Mouse (Mus musculus): ENCODE measurements around the gene Fcgr3. TPM values are rescaled to one million over a fixed set of nuclear protein-coding genes. Genes with fewer than 3 reads are reported as not detected.
"Not testable (repeated sequence)": the region's sequence is repeated elsewhere in the genome, so short reads cannot be mapped to it uniquely, and the experiment has no call there.

Fcgr3 gene
- polyA plus RNA-seq (2014; fragmentation: Nextera tagmentation; extraction: Ambion mirVana), result 2.5 and 8.3 TPM in 2 replicates

DNA sequence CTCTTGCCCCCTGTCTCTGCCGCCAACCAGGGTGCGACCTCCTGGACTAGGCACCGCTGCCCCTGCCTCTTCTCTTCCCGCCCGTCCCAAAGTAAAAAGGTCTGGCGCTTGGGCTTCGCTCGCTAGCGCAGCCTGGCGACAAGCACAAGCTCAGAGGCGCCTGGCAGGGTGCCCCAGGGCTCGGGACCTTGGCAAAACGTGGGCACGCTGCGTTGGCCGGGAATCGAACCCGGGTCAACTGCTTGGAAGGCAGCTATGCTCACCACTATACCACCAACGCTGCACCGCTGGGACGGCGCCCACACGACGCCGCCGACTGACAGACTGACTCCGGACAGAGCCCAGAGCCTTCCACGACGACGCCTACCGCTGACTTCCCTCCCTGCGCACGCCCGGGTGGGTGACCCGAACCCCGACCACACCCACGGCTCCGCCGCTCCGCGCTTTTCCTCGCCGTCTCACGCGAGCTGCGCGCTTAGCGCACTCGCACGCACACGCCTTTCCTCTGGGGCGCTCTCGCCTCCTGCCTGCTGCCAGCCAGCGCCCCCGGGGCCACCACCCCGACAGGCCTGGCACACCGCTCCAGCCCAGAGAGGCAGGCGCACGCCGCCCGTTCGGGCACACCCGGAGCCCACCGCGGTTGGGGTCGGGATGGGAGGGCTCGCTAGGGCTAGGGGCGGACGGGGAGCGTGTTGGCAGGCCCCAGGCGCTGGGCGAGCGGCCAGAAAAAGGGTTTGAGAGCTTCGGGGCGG, at the start of gene Fcgr3:
TSS of gene Fcgr3 (minus strand) at position 445 of the 752 bp plus-strand sequence.
- H3K27ac ChIP-seq (replicated peaks; ENCODE audit: low read depth, low read length); H3K9ac ChIP-seq (replicated peaks; ENCODE audit: low read length); H3K9me3 ChIP-seq (ENCODE audit: control insufficient read depth, low read length); H3K4me1 ChIP-seq (ENCODE audit: control insufficient read depth, insufficient read depth, low read length); H3K36me3 ChIP-seq (ENCODE audit: control insufficient read depth, insufficient read depth, low read length): not testable (repeated sequence)
- ATAC-seq (ENCODE audit: low FRiP score, low TSS enrichment) (peak; percentile 62), DNase-seq (peak; percentile 76)
- Histone ChIP-seq H3K4me3 (replicated peaks; ENCODE audit: low read depth, low read length) (peak within 1 kb of the TSS; percentile 34), H3K27me3 (ENCODE audit: control insufficient read depth, insufficient read depth, low read length) (peaks cover 28% of the 10 kb centered on the region), H3K4me2 (ENCODE audit: low read length) (peak within 1 kb of the TSS; percentile 49)
- WGBS, result 1% methylated on average over 41 of the region's 75 CpGs

DNA sequence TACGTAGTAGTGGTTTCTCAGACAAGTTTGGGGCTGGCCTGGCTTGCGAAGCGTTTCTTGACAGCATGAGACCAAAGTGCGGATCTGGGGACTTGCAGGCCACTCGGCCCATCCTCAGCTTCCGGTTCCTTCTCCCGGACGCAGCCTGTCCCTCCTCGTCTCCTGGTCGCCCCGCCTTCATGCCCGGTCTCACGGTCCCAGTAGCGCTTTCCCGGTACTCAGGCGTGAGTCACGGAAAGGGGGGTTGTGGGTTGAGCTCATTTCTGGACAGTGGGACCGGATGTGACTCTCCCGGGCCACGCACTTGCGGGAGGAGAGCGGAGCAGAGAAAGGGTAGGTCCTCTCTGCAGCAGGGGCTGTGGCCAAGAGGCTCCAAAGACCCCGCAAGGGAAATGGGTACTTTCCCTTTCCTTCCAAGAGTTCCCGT, 49.2 kb upstream of the Fcgr3 start, which contains the start of gene Cfap126:
TSS of gene Cfap126 (plus strand) at position 46 of the 427 bp plus-strand sequence.
- ATAC-seq (ENCODE audit: low FRiP score, low TSS enrichment) (no peak), DNase-seq (peak; percentile 59)
- Histone ChIP-seq H3K9me3 (ENCODE audit: control insufficient read depth, low read length) (no peaks in the 10 kb centered on the region), H3K27me3 (ENCODE audit: control insufficient read depth, insufficient read depth, low read length) (no peaks in the 10 kb centered on the region), H3K36me3 (ENCODE audit: control insufficient read depth, insufficient read depth, low read length) (no peaks in the 10 kb centered on the region), H3K4me3 (replicated peaks; ENCODE audit: low read depth, low read length) (peak within 1 kb of the TSS; percentile 44), H3K9ac (replicated peaks; ENCODE audit: low read length) (peak within 1 kb of the TSS; percentile 45), H3K4me2 (ENCODE audit: low read length) (peak within 1 kb of the TSS; percentile 77), H3K27ac (replicated peaks; ENCODE audit: low read depth, low read length) (no peak within 1 kb of the TSS; the same call in 1 of the 2 replicates), H3K4me1 (ENCODE audit: control insufficient read depth, insufficient read depth, low read length) (no peaks in the 10 kb centered on the region)
- under 1% methylated on average over 24 of the region's 24 CpGs for WGBS

DNA sequence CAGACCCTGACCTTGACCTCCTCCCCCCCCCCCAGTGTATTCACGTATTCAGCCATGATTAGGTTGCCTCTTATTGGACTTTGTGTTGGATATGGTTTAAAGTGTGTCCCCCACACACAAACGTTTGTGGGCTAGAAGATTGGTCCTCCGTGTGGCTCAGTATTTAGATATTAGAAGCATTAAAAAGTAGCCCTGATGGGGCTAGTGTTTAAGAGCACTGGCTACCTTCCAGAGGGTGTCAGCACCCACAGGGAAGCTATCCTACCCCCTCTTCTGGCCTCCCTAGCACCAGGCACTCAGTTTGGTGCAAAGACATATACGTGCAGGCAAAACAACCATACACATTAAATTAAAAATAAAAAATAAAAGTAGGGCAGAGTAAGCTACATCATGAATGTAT, 48.3 kb upstream of the Fcgr3 start:
- WGBS, result 84% methylated on average over 4 of the region's 4 CpGs

DNA sequence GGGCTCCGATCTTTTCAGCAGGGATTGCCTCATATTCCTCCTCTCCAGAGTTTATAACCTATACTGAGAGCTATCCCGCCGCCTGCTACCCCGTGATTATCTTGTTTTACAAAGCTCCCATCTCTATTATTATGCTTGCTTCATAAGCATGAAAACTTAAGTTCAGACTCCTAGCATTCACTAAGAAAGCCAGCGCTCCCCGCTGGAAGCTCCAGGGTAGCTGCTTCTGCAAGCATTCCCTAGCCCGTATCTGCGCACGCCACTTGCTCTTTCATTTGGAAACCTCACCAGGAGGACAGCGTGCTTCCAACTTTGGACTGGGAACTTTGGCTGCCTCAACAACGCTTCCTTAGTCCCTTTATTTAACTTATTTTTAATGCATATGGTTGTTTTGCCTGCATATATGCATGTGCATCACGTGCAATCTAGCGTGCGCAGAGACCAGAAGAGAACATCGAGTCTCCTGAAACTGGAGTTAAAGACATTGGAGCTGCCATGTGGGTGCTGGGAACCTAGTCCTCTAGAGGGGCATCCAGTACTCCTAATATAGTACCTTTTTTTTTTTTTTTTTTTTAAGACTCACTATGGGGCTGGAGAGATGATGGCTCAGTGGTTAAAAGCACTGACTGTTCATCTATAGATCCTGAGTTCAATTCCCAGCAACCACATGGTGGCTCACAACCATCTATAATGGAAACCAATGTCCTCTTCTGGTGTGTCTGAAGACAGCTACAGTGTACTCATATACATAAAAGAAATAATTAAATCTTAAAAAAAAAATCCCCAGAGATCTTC, 47.2 kb upstream of the Fcgr3 start:
- 2% methylated on average over 15 of the region's 15 CpGs for WGBS
- H3K4me3 ChIP-seq (replicated peaks; ENCODE audit: low read depth, low read length), result peak overlapping the region; percentile 51
- ATAC-seq (ENCODE audit: low FRiP score, low TSS enrichment) (no peak), DNase-seq (peak; percentile 60)
- H3K4me1 ChIP-seq (ENCODE audit: control insufficient read depth, insufficient read depth, low read length), result no peaks in the 10 kb centered on the region
- H3K9me3 ChIP-seq (ENCODE audit: control insufficient read depth, low read length), result no peaks in the 10 kb centered on the region
- peak overlapping the region; percentile 37; the same call in 1 of the 2 replicates for H3K9ac ChIP-seq (replicated peaks; ENCODE audit: low read length)
- H3K36me3 ChIP-seq (ENCODE audit: control insufficient read depth, insufficient read depth, low read length), result no peaks in the 10 kb centered on the region
- no peak overlapping the region for H3K27ac ChIP-seq (replicated peaks; ENCODE audit: low read depth, low read length)
- peak overlapping the region; percentile 55 for H3K4me2 ChIP-seq (ENCODE audit: low read length)
- no peaks in the 10 kb centered on the region for H3K27me3 ChIP-seq (ENCODE audit: control insufficient read depth, insufficient read depth, low read length)

More for the DNA sequence above, 48.3 kb upstream of the Fcgr3 start:
- Histone ChIP-seq H3K9ac (replicated peaks; ENCODE audit: low read length) (no peak overlapping the region), H3K27me3 (ENCODE audit: control insufficient read depth, insufficient read depth, low read length) (no peaks in the 10 kb centered on the region), H3K4me2 (ENCODE audit: low read length) (peak overlapping the region; percentile 77), H3K4me3 (replicated peaks; ENCODE audit: low read depth, low read length) (no peak overlapping the region), H3K36me3 (ENCODE audit: control insufficient read depth, insufficient read depth, low read length) (no peaks in the 10 kb centered on the region), H3K27ac (replicated peaks; ENCODE audit: low read depth, low read length) (no peak overlapping the region), H3K4me1 (ENCODE audit: control insufficient read depth, insufficient read depth, low read length) (no peaks in the 10 kb centered on the region), H3K9me3 (ENCODE audit: control insufficient read depth, low read length) (no peaks in the 10 kb centered on the region)
- ATAC-seq (ENCODE audit: low FRiP score, low TSS enrichment), result no peak
- DNase-seq, result no peak

DNA sequence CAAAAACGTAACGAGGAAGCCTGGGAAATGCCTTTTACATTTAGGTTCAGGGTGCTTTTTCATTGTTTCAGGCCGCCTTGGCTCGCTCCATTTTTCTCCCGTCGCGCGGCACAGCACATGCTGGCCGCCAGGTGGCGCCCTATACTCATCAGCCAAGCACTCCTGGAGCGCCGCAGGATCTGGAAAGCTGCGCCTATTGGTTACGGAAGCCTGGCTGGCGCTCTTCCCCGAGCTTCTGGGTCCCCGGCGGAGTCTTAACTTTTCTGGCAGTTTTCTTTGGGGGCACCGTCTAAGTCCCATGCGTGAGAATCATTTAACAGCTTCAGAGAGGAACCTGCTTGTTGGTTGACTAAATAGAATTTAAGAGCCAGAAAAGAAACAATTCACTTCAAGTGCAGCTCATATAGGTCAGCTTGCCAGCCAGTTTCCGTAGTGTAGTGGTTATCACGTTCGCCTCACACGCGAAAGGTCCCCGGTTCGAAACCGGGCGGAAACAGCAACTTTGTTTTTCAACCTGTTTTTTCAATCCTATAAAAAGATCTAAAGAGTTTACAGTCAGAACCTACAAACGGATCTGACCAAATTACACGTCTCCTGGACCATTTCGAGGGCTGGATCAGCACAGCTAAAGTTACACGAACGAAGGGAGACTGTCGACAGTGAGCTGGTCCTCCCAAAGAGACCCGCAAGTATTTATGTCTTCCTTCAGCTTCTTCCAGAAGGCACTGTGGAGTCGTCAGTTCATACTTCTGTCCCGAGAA, 46.5 kb upstream of the Fcgr3 start:
- H3K4me2 ChIP-seq (ENCODE audit: low read length), result peak overlapping the region; percentile 55
- no peaks in the 10 kb centered on the region for H3K4me1 ChIP-seq (ENCODE audit: control insufficient read depth, insufficient read depth, low read length)
- under 1% methylated on average over 38 of the region's 38 CpGs for WGBS
- ATAC-seq (ENCODE audit: low FRiP score, low TSS enrichment) (peak; percentile 92), DNase-seq (peak; percentile 97)
- H3K27me3 ChIP-seq (ENCODE audit: control insufficient read depth, insufficient read depth, low read length), result no peaks in the 10 kb centered on the region
- H3K27ac ChIP-seq (replicated peaks; ENCODE audit: low read depth, low read length), result peak overlapping the region; percentile 80
- no peaks in the 10 kb centered on the region for H3K36me3 ChIP-seq (ENCODE audit: control insufficient read depth, insufficient read depth, low read length)
- H3K9me3 ChIP-seq (ENCODE audit: control insufficient read depth, low read length), result no peaks in the 10 kb centered on the region
- H3K4me3 ChIP-seq (replicated peaks; ENCODE audit: low read depth, low read length), result peak overlapping the region; percentile 51
- H3K9ac ChIP-seq (replicated peaks; ENCODE audit: low read length), result peak overlapping the region; percentile 48

DNA sequence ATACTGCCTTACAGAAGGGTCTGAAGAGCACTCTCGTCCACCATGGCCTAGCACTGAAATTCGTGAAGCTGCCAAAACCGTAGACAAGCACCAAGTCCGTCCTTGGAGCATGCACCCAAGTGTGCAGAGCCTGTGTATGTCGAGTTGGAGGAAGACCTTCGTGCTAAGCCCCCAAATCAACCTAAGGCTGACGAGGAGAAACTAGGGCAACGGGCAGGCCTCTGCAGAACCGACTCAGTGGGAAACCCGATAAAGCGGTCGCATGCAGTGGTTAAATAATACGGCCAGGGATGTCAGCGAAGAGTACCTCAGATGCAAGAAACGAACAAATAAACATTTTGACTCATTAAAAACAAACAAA, 45.9 kb upstream of the Fcgr3 start:
- DNase-seq (no peak), ATAC-seq (ENCODE audit: low FRiP score, low TSS enrichment) (peak; percentile 61)
- Histone ChIP-seq H3K27me3 (ENCODE audit: control insufficient read depth, insufficient read depth, low read length) (no peaks in the 10 kb centered on the region), H3K4me3 (replicated peaks; ENCODE audit: low read depth, low read length) (peak overlapping the region; percentile 51), H3K4me1 (ENCODE audit: control insufficient read depth, insufficient read depth, low read length) (no peaks in the 10 kb centered on the region), H3K27ac (replicated peaks; ENCODE audit: low read depth, low read length) (peak overlapping the region; percentile 80), H3K9ac (replicated peaks; ENCODE audit: low read length) (peak overlapping the region; percentile 48), H3K4me2 (ENCODE audit: low read length) (peak overlapping the region; percentile 55), H3K9me3 (ENCODE audit: control insufficient read depth, low read length) (no peaks in the 10 kb centered on the region), H3K36me3 (ENCODE audit: control insufficient read depth, insufficient read depth, low read length) (no peaks in the 10 kb centered on the region)
- WGBS, result 4% methylated on average over 15 of the region's 15 CpGs

DNA sequence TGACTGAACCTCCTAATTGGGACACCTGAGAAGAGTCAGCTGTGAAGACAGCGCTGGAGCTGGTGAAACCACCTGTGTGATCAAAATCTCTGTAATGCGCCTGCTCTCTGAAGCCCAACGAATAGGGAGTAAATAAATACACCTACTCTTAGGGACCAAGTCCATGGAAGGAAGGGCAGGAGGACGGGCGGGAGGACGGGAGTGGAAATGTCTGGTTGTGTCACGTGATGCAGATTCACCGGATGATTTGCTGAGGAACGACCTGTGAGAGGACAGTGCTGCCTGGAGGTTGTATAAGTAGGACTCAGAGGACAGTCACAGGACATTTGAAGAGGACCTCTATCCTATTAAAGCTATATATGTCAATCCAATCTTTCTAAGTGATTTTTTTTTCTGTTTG, 44.9 kb upstream of the Fcgr3 start:
- H3K4me3 ChIP-seq (replicated peaks; ENCODE audit: low read depth, low read length), result no peak overlapping the region
- no peaks in the 10 kb centered on the region for H3K9me3 ChIP-seq (ENCODE audit: control insufficient read depth, low read length)
- DNase-seq, result no peak
- WGBS, result 37% methylated on average over 9 of the region's 9 CpGs
- H3K36me3 ChIP-seq (ENCODE audit: control insufficient read depth, insufficient read depth, low read length), result no peaks in the 10 kb centered on the region
- H3K9ac ChIP-seq (replicated peaks; ENCODE audit: low read length), result no peak overlapping the region
- H3K4me1 ChIP-seq (ENCODE audit: control insufficient read depth, insufficient read depth, low read length), result no peaks in the 10 kb centered on the region
- ATAC-seq (ENCODE audit: low FRiP score, low TSS enrichment), result no peak
- no peak overlapping the region for H3K27ac ChIP-seq (replicated peaks; ENCODE audit: low read depth, low read length)
- H3K4me2 ChIP-seq (ENCODE audit: low read length), result no peak overlapping the region
- no peaks in the 10 kb centered on the region for H3K27me3 ChIP-seq (ENCODE audit: control insufficient read depth, insufficient read depth, low read length)

DNA sequence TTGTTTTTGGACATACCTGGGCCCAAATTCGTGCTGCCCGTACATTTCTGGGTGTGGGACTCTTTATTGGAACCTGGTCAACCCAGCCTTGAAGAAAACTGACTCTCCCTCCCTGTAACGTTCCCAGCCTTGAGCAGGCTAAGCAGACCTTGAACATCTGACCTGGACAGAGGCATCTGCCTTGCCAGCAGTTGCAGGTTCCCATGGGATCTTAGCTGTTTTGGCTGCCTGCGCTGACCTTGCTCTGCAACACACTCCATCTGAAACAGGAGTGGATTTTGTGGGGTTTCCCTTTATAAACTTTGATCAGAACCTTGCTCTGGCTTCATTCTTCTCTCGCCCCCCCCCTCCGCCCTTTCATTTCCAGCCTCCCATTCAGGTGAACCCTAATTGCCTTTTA, 40.5 kb upstream of the Fcgr3 start:
- DNase-seq (no peak), ATAC-seq (ENCODE audit: low FRiP score, low TSS enrichment) (no peak)
- Histone ChIP-seq H3K27ac (replicated peaks; ENCODE audit: low read depth, low read length) (no peak overlapping the region), H3K9ac (replicated peaks; ENCODE audit: low read length) (no peak overlapping the region), H3K4me3 (replicated peaks; ENCODE audit: low read depth, low read length) (no peak overlapping the region), H3K4me1 (ENCODE audit: control insufficient read depth, insufficient read depth, low read length) (no peaks in the 10 kb centered on the region), H3K9me3 (ENCODE audit: control insufficient read depth, low read length) (no peaks in the 10 kb centered on the region), H3K36me3 (ENCODE audit: control insufficient read depth, insufficient read depth, low read length) (no peaks in the 10 kb centered on the region), H3K4me2 (ENCODE audit: low read length) (no peak overlapping the region), H3K27me3 (ENCODE audit: control insufficient read depth, insufficient read depth, low read length) (no peaks in the 10 kb centered on the region)
- WGBS, result 76% methylated on average over 6 of the region's 6 CpGs
